Mouse (Mus musculus): ENCODE results near the gene Rimklb.

The Rimklb gene

DNA sequence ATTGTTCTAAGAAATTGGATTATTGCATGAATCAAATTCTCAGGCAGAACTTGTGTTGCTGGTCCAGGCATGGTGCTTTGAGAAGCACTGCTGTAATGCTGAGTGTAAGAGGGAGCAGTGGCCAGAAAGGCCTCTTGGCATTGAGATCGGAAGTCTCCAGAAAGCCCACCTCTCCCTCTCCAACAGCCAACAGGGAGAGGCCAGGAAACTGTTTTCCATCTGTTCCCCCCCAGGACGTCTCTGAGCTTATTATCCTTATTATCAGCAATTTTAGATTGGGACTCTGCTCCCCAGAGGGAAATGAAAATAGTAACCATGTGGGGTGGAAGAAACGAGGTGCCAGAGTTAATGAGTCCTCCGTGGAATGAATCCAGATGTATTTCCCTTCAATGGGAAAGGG, 82.2 kb downstream of the Rimklb start:
- DNase-seq, result no peak

DNA sequence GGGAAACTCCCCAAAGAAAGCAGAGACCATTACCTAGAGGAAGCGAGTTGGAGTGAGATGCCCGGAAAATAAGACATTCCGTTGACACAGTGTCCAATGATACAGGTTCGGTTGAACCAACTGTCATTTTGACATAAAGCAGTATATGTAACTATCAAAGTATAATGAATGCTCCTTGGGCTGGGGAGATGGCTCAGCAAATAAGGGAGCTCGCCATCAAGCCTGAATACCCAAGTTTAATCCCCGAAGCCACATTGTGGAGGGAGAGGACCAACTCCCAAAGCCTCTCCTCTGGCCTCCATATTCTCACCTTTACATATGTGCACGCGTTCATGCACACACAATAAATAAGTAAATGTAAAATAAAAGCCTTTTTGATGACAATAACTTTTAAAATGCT, 87.3 kb downstream of the Rimklb start:
- no peak for DNase-seq

DNA sequence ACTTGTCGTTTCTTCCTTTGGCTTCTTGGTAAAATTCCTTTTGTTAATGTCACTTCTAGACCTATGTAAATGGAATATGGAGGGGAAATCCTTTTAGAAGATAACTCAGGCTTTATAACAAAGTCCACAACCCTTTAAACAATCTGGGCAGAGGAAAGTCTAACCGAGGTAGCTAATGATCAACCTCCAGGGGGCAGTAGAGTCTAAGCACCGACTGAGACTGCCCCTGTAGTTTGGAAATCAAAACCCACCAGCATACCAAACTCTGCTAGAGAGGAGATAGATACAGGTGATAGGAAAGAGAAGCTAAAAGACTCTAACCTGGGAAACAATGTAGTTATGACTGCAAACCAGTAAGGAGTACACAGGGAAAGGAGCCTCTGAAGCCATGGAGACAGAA, 96.3 kb downstream of the Rimklb start:
- DNase-seq, result peak; percentile 54

DNA sequence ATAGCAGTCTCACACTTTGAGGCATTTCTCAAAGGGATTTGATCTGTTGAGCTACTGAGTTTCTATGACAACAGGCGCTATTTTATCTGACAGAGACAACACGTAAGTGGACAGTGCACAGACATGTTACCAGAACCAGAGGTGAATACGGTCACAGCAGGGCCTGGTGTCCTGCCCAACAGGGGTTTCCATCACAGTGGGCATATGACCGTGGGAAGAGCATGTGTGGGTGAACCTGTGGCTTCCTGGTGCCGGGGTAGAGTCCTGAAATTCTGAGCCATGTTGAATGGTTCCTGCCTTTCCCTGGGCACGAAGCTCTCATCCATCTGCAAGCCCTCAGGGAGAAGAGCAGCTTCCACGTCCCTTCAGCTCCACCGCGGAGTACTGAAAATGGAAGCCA, 98.3 kb downstream of the Rimklb start:
- DNase-seq, result no peak
